Mouse (Mus musculus): Measurements from ENCODE around the gene Vwc2l.

Gene Vwc2l

DNA sequence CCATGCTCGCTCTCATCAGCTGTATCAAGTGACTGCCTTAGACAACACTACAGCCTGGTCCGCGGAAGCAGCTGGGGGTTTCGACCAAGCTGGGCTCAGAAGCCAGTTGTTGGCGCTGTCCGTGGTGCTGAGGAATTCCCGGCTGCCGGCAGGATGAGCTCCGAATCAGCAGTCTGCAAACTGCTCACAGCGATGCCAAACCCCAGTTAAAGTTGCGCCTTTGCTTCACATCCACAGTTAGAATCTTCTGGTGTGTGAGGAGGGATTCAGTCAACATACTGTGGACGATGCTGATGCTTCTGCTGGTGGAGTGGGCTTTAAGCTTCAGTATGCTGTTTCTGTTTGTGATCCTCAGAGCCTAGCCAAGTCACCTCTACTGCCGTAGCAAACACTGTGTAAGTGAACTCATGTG, at the start of gene Vwc2l:
Gene Vwc2l (plus strand): TSS at position 61 of the 412 bp plus-strand sequence.
- in situ Hi-C loops (cut with MboI, MseI) = no loop called here

DNA sequence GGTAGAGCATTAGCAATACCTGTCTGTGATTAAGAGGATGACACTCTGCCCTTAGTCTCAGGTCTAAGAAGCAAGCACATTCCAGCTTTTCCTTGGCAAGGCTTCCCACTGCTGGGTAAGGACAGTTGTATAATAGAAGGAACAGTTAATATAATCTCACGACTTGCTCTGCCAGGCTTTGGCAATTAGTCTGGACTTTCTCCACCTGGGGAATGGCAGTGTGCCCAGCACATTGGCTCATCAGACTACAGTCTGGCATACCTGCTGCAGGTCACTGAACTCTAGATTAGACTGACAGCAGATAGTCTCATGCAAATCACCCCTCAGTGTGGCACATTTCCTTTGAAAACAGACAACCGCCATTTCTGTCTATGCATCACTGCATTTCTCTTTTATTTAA, 33.0 kb upstream of the Vwc2l start:
- in situ Hi-C loops (cut with MboI, MseI) = no loop called here

DNA sequence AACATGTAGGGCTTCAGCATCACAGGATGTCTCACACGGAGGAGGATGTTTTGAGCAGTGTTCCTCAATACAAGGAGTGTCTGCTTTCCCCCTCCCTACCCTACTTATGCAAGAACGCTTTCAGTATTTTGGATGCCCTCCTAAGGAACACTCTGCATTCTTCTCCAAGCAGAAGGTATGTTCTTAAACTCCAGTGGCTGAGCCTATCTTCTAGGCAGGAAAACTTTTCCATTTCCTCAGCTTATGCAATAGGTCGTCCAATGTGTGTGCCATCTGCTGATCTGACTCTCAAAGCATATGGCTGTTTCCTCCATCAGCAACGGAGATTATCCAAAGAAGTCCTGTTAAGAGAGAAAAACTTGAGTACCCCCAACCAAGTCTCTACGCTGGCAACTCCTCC, 25.2 kb upstream of the Vwc2l start:
- in situ Hi-C loops (cut with MboI, MseI) = no loop called here

- in situ Hi-C loops (cut with MboI, MseI) = no loop called here
Measured at GRCm38 (mm10) chr1:70703934-70704333, 21.6 kb upstream of the Vwc2l start.

DNA sequence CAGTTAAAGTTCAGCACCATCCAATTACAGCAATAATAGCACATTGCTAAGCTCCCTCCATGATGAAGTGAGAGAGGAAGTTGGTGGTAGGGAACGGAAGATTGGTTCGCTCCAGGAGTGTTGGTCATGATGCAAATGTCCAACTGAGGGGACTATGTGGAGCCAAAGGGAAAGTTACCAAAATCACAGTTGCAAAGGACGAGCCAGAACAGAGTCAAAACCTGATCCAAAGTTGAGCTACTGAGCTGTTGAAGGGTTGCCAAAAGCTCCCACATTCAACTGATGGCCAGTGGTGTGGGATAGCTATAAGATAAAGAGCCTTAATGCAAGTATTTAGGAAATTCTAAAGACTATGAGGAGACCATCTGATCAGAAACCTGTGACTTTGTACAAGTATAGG, 19.7 kb upstream of the Vwc2l start:
- in situ Hi-C loops (cut with MboI, MseI) = no loop called here

GRCm38 (mm10) chr1:70725045-70725444, 470 bp upstream of the Vwc2l start:
- in situ Hi-C loops (cut with MboI, MseI) = no loop called here

- in situ Hi-C loops (cut with MboI, MseI) = no loop called here
Measured at GRCm38 (mm10) chr1:70787146-70787545, 61.6 kb downstream of the Vwc2l start.

DNA sequence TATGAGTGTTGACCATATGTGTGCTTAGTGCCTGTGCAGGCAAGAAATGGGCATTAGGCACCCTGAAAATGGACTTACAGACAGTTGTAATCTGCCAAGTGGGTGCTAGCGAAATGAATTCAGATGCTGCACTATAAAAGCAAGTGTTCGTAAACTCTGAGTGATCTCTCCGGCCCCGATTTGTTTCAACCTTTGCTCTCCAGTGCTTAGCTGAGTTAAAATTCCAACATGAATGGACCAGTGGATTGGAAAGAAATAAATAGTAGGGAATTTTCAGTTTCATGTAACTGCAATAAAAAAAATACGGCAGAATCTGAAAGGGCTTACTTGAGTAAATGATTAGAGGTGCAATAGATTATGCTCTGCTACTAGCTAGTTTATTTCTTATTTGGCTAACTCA, 66.1 kb downstream of the Vwc2l start:
- in situ Hi-C loops (cut with MboI, MseI) = no loop called here

GRCm38 (mm10) chr1:70795094-70795493, 69.6 kb downstream of the Vwc2l start:
- in situ Hi-C loops (cut with MboI, MseI) = no loop called here

DNA sequence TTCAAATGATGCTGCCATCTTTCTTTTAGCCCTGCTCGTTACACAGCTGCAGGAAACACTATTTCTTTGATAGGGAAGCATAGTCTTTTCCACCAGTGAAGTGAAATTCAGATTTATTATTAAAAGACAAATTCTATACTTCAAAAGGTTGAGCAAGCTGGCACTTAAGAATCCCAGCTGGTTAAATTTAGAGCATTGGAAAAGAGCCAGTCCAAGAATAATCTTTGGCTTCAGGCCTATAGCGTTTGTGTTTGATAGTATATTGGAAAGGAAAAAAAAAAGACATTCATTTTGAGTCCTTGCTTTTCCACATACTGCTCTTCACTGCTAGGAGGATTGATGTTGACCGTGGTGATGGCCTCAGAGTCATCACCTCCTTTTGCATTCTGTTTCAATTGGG, 77.9 kb downstream of the Vwc2l start:
- in situ Hi-C loops (cut with MboI, MseI) = no loop called here

- in situ Hi-C loops (cut with MboI, MseI) = no loop called here
Measured at GRCm38 (mm10) chr1:70823111-70823510, 97.6 kb downstream of the Vwc2l start.

- in situ Hi-C loops (cut with MboI, MseI) = no loop called here
Measured at GRCm38 (mm10) chr1:70833262-70833661, 107.7 kb downstream of the Vwc2l start.

- in situ Hi-C loops (cut with MboI, MseI) = no loop called here
Measured at GRCm38 (mm10) chr1:70842222-70842621, 116.7 kb downstream of the Vwc2l start.

DNA sequence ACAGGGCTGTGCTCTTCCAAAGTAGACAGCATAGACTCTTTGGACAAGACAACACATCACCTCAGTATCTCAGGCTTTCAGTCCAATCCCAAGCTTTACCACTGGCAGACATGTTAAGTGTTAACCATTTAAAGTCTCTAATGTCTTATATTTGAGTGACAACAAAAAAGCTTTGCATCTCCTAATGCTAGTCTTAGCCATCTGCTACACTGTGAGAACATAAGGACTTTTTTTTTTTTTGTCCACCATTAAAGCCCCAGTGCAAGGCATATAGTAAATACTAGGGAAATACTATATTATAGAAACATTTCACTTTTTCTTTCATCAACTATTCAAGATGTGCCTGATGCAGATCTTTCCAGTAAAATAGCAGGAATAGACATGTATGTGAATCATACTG, 119.8 kb downstream of the Vwc2l start:
- in situ Hi-C loops (cut with MboI, MseI) = no loop called here

- in situ Hi-C loops (cut with MboI, MseI) = no loop called here
Measured at GRCm38 (mm10) chr1:70851633-70852390, 126.3 kb downstream of the Vwc2l start.

- in situ Hi-C loops (cut with MboI, MseI) = no loop called here
Measured at GRCm38 (mm10) chr1:70853446-70853845, 127.9 kb downstream of the Vwc2l start.

- in situ Hi-C loops (cut with MboI, MseI) = no loop called here
Measured at GRCm38 (mm10) chr1:70855912-70856311, 130.4 kb downstream of the Vwc2l start.

- in situ Hi-C loops (cut with MboI, MseI) = no loop called here
Measured at GRCm38 (mm10) chr1:70861672-70862071, 136.2 kb downstream of the Vwc2l start.

DNA sequence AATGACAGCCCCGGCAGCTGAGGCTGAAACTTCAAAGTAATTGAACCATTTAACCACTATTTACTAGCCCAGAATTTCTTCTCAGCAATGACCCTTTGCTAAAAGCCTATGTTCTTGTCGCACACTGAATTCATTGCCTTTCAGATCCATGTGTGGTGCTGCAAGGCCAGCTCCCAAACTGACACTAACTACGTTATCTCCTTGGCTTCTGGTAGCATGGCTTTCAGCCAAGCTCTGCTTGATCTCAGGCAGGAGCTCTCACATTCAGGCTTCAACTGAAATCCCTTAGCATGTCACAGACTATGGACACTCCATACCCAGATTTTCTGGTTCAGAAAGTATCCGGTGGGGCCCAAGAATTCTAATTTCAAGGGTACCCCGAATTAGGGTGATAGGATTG, 140.6 kb downstream of the Vwc2l start:
- in situ Hi-C loops (cut with MboI, MseI) = no loop called here

GRCm38 (mm10) chr1:70880496-70880895, 155.0 kb downstream of the Vwc2l start:
- in situ Hi-C loops (cut with MboI, MseI) = no loop called here

DNA sequence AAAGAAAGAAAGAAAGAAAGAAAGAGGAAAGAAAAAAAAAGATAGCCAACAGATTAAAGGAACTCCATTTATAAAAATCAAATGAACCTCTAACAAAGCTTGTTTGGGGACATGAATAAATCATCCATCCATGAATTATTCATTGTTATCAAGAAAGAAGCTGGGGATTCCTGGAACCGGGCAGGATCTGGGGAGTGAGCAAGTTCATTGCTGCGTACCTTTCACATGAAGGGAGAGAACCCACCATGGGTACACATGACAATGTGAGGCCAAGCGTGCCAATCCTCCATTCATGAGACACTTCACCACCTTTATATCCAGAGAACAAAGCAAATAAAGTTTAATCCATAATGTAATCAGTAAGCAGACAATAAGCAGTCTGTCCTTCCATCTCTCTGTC, 155.8 kb downstream of the Vwc2l start:
- in situ Hi-C loops (cut with MboI, MseI) = no loop called here

GRCm38 (mm10) chr1:70884156-70884555, 158.6 kb downstream of the Vwc2l start:
- in situ Hi-C loops (cut with MboI, MseI) = no loop called here

DNA sequence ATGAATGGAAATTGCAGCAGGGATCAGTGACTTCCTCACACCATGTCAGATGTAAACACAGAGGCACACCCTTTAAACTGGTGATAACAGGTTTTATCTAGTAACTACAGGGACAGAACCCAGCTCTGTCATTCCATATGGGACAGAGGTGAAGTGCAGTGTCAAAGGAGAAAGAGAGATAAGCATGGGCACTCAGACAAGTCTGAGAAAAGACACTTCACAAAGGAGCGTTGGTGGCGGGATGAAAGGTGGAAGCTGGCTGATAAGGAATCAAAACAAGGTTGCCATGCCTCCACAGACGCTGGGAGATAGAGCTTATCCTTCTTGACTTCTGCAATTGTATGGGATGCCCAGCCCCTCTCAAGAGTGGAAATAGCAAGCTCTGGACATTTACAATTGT, 176.8 kb downstream of the Vwc2l start:
- in situ Hi-C loops (cut with MboI, MseI) = no loop called here

DNA sequence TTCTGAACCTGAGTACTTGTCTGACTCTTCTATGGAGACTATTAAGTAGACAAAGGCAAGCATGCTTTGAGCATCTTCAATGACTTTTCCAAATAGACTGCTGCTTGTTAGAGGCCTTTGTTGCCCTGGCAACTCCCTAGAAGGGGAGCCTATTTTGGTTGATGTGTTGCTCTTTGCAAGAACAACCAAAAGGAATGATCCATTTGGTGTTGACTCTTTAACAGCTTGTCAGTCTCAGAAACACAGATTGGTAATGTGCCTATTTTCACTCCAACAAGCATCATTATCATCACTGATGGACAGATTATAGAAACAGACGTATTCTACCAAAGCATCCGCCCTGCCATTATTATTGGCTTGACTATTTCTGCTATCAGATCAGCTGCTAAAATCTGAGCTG, 181.9 kb downstream of the Vwc2l start:
- in situ Hi-C loops (cut with MboI, MseI) = no loop called here

All from regulatory T cell (primary cell).